Comparison of ENCODE assay signal across 7 mouse cellular contexts in the genomic region with DNA sequence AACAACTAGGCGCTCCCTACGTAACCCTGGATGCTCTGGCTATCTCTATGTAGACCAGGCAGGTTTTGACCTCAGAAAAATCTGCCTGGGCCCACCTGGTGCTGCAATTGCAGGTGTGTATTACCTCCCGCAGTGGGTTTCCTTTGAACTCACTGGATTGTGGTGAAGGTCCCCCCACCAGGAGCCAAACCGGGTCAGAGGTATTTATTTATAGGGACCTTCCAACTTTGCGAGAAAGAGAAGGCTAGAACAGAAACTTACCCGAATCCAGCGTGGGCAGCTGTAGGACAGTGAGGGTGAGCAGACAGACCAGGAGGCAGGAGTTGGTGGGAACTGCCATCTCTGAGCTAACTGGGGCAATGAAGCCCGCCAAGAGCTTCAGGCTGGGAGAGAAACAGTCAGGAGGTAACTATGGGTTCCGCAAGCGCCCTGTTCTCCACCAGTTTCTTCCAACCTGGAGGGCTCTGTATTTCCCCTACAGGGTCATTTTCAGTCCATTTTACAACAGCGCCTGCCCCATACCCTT. TPM values are rescaled to one million over a fixed set of nuclear protein-coding genes. Genes with fewer than 3 reads are reported as not detected.
DNase-seq lines count a peak whose midpoint lies in the region; ATAC-seq and TF ChIP-seq lines count a peak whose summit lies in the region.

No protein-coding gene starts in this region.

- intact Hi-C loops in gastrocnemius, postnatal 36 days (cut with DNase I), result loop anchor here (5.0 kb wide), 1 partner anchor 32 kb away; no protein-coding TSS in a partner anchor

- no peak for ATAC-seq in limb, embryonic 12.5 days (ENCODE audit: insufficient number of reproducible peaks, insufficient read depth, low FRiP score, low TSS enrichment, low read depth)

- peaks cover 6% of the 10 kb centered on the region for H3K36me3 ChIP-seq in erythroblast, embryonic 14.5 days (ENCODE audit: control insufficient read depth)
- H3K36me3 ChIP-seq in limb, embryonic 12.5 days, result no peaks in the 10 kb centered on the region

- peak overlapping the region; percentile 88 for H3K4me3 ChIP-seq in erythroblast, embryonic 14.5 days (replicated peaks)
- H3K4me3 ChIP-seq in limb, embryonic 12.5 days (replicated peaks), result peak overlapping the region; percentile 58
- H3K4me3 ChIP-seq in olfactory bulb, adult 2 months (ENCODE audit: insufficient read depth, low read depth, low read length), result peak overlapping the region; percentile 79

- TF ChIP-seq POLR2A in olfactory bulb, adult 2 months (IDR thresholded peaks at IDR 0.05; ENCODE audit: insufficient read depth, low read depth, low read length), result no peak

- peak overlapping the region; percentile 85 for H3K4me2 ChIP-seq in limb, embryonic 12.5 days

- WGBS in limb, embryonic 12.5 days, result 2% methylated on average over 11 of the region's 11 CpGs
- WGBS in olfactory bulb, adult 2 months, result 22% methylated on average over 11 of the region's 11 CpGs

- no peaks in the 10 kb centered on the region for H3K27me3 ChIP-seq in erythroblast, embryonic 14.5 days (ENCODE audit: control insufficient read depth)
- H3K27me3 ChIP-seq in limb, embryonic 12.5 days, result 0 out of 2 replicates have a peak, but pooled peaks cover 7% of the 10 kb centered on the region

- peaks cover 71% of the 10 kb centered on the region for H3K4me1 ChIP-seq in erythroblast, embryonic 14.5 days (ENCODE audit: control insufficient read depth)
- peaks cover 9% of the 10 kb centered on the region; the same call in 1 of the 2 replicates for H3K4me1 ChIP-seq in limb, embryonic 12.5 days (replicated peaks)
- peaks cover 7% of the 10 kb centered on the region for H3K4me1 ChIP-seq in olfactory bulb, adult 2 months (ENCODE audit: control insufficient read depth, insufficient read depth, low read length)

- TF ChIP-seq CTCF in olfactory bulb, adult 2 months (IDR thresholded peaks at IDR 0.05; ENCODE audit: insufficient read depth, low read depth, low read length), result no peak

- no peak overlapping the region for H3K27ac ChIP-seq in limb, embryonic 12.5 days
- no peak overlapping the region for H3K27ac ChIP-seq in olfactory bulb, adult 2 months (ENCODE audit: insufficient read depth, low read depth, low read length)

- peak; percentile 50 to 62 for DNase-seq in spleen, postnatal 10 days (ENCODE audit: low spot score in 2 of 2)
- DNase-seq in spleen, postnatal 14 days (ENCODE audit: low spot score in 2 of 2), result no peak
- DNase-seq in left cerebral cortex, adult 9 months (ENCODE audit: low spot score in 2 of 2), result no peak
- DNase-seq in gastrocnemius, postnatal 36 days, result no peak

- no peaks in the 10 kb centered on the region for H3K9me3 ChIP-seq in erythroblast, embryonic 14.5 days (ENCODE audit: control insufficient read depth, low read length)
- H3K9me3 ChIP-seq in limb, embryonic 12.5 days, result no peaks in the 10 kb centered on the region

- H3K9ac ChIP-seq in limb, embryonic 12.5 days (replicated peaks), result peak overlapping the region; percentile 59

RNA-seq across cellular contexts. Expression of a gene that starts 0.8 kb away (rescaled TPM):
- polyA plus RNA-seq in erythroblast, embryonic 14.5 days (2012), result 0.15 and 0.16 TPM in 2 replicates
- 0.10 and 0.12 TPM in 2 replicates for polyA plus RNA-seq in limb, embryonic 12.5 days (2016; fragmentation: Nextera tagmentation; extraction: Ambion mirVana)
- not detected in 2 replicates for polyA plus RNA-seq in olfactory bulb, adult 2 months (2012; ENCODE audit: insufficient read depth, insufficient read length, low replicate concordance, missing spikeins)
- total RNA-seq in gastrocnemius, postnatal 36 days (2021), result not detected

RNA-seq across cellular contexts. Expression of a gene that starts 23.8 kb away (rescaled TPM):
- polyA plus RNA-seq in erythroblast, embryonic 14.5 days (2012), result not detected in 2 replicates
- polyA plus RNA-seq in limb, embryonic 12.5 days (2016; fragmentation: Nextera tagmentation; extraction: Ambion mirVana), result 1.8 and 1.9 TPM in 2 replicates
- not detected in 2 replicates for polyA plus RNA-seq in olfactory bulb, adult 2 months (2012; ENCODE audit: insufficient read depth, insufficient read length, low replicate concordance, missing spikeins)
- total RNA-seq in gastrocnemius, postnatal 36 days (2021), result not detected

RNA-seq across cellular contexts. Expression of a gene that starts 41.2 kb away (rescaled TPM):
- 0.76 and 0.84 TPM in 2 replicates for polyA plus RNA-seq in erythroblast, embryonic 14.5 days (2012)
- 14.4 and 15.2 TPM in 2 replicates for polyA plus RNA-seq in limb, embryonic 12.5 days (2016; fragmentation: Nextera tagmentation; extraction: Ambion mirVana)
- not detected in 2 replicates for polyA plus RNA-seq in olfactory bulb, adult 2 months (2012; ENCODE audit: insufficient read depth, insufficient read length, low replicate concordance, missing spikeins)
- 1 to 10 TPM; 3.2 to 3.3 TPM for total RNA-seq in gastrocnemius, postnatal 36 days (2021)

Comparison
In these comparisons a context has a peak if more than half of its experiments do, and no peak if none do; other contexts are left out.
1. DNase-seq: peak in spleen, postnatal 10 days (2 of 2); none in spleen, postnatal 14 days (0 of 2), left cerebral cortex, adult 9 months (0 of 2) and gastrocnemius, postnatal 36 days (0 of 2).
2. Peak in every context shown above with its lines, with median percentiles within 50 percentile points of each other: H3K4me3 ChIP-seq.